Mouse (Mus musculus) myocyte (in vitro differentiated cells): ENCODE data around the gene Rbms1.

ENCODE experiments used
- CEBPB ChIP-seq: IDR thresholded peaks from 2 replicates; pipeline ENCODE4 v1.6.1; 2011; ENCODE audit warnings: mild to moderate bottlenecking, moderate library complexity; ENCODE audit not compliant: poor library complexity, insufficient read depth, severe bottlenecking
- E2F4 ChIP-seq: IDR thresholded peaks from one replicate; pipeline ENCODE4 v1.6.1; 2011; ENCODE audit warnings: mild to moderate bottlenecking, control low read depth, moderate library complexity; ENCODE audit not compliant: insufficient read depth
- MAX ChIP-seq: IDR thresholded peaks from one replicate; pipeline ENCODE4 v1.6.1; 2011; ENCODE audit warnings: low read depth, mild to moderate bottlenecking, control low read depth
- MYOD1 ChIP-seq, 3 experiments: IDR thresholded peaks; one replicate each; pipeline ENCODE4 v1.6.1; 2011; ENCODE audit warnings: control low read depth in 2 of 3, low read depth in 2 of 3, mild to moderate bottlenecking in 2 of 3, moderate library complexity in 1 of 3; ENCODE audit not compliant: insufficient read length in 2 of 3, control insufficient read depth in 1 of 3
- MYOG ChIP-seq, 3 experiments: IDR thresholded peaks; one replicate each; pipeline ENCODE4 v1.6.1; 2011; ENCODE audit warnings: control low read depth in 2 of 3, low read depth in 2 of 3, mild to moderate bottlenecking in 2 of 3; ENCODE audit not compliant: insufficient read length in 2 of 3, control insufficient read depth in 1 of 3, insufficient read depth in 1 of 3
- POLR2A ChIP-seq: IDR thresholded peaks from one replicate; pipeline ENCODE4 v1.6.1; 2011; ENCODE audit warnings: low read depth, mild to moderate bottlenecking, control low read depth, moderate library complexity; ENCODE audit not compliant: insufficient read length
- POLR2AphosphoS2 ChIP-seq: IDR thresholded peaks from one replicate; pipeline ENCODE4 v1.6.1; 2011; ENCODE audit warnings: low read depth, control low read depth; ENCODE audit not compliant: insufficient read length
- REST ChIP-seq: IDR thresholded peaks from one replicate; pipeline ENCODE4 v1.6.1; 2011; ENCODE audit warnings: mild to moderate bottlenecking, control low read depth, moderate library complexity; ENCODE audit not compliant: insufficient read depth, insufficient read length
- SRF ChIP-seq: IDR thresholded peaks from one replicate; pipeline ENCODE4 v1.6.1; 2011; ENCODE audit warnings: low read depth; ENCODE audit not compliant: control insufficient read depth, insufficient read length
- TCF12 ChIP-seq: IDR thresholded peaks from one replicate; pipeline ENCODE4 v1.6.1; 2011; ENCODE audit warnings: mild to moderate bottlenecking, control low read depth; ENCODE audit not compliant: poor library complexity, insufficient read depth, severe bottlenecking
- TCF3 ChIP-seq: IDR thresholded peaks from one replicate; pipeline ENCODE4 v1.6.1; 2011; ENCODE audit warnings: low read depth, control low read depth; ENCODE audit not compliant: insufficient read length
- USF1 ChIP-seq: IDR thresholded peaks from one replicate; pipeline ENCODE4 v1.6.1; 2011; ENCODE audit warnings: low read depth, mild to moderate bottlenecking, control low read depth, moderate library complexity

DNA sequence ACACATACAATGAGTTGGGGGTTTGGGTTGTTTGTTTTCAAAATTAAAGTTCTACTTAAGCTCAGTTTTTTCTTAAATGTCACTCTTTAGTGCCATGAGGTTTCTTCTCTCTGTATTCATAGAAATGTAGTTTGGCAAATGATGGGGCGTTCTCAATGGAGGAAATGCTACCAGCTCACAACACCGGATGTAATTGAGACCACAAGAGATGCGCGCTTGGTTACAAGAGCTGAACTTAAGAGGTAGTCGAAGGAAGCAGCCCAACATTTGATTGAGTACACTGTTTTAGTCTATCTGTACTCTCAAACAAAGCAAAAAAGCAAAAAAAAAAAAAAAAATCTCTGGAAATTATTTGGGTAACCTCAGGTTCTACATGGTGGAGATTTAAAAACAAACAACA, 58.9 kb downstream of the Rbms1 start:
- TF ChIP-seq POLR2A (no peak), MYOD1 (IDR thresholded peaks at IDR 0.05; ENCODE audit: control insufficient read depth in 1 of 3, insufficient read length in 2 of 3, low read depth in 2 of 3) (no peak), MAX (no peak), MYOG (IDR thresholded peaks at IDR 0.05; ENCODE audit: control insufficient read depth in 1 of 3, insufficient read depth in 1 of 3, insufficient read length in 2 of 3, low read depth in 2 of 3) (no peak), CEBPB (no peak), USF1 (no peak), POLR2AphosphoS2 (no peak), TCF12 (no peak), REST (no peak), SRF (no peak), E2F4 (no peak), TCF3 (no peak)
